Mouse (Mus musculus): Measurements from ENCODE around the gene Dph7.

- TF ChIP-seq POLR2A (IDR thresholded peaks at IDR 0.05; ENCODE audit: borderline replicate concordance, low read depth, low read length) (no peak), CTCF (IDR thresholded peaks at IDR 0.05; ENCODE audit: low read depth, low read length) (no peak)
Measured at GRCm38 (mm10) chr2:24995332-24995731, 33.1 kb downstream of the Dph7 start.
